Mouse (Mus musculus): ENCODE measurements around the gene 4932438A13Rik. TPM values are rescaled to one million over a fixed set of nuclear protein-coding genes. Genes with fewer than 3 reads are reported as not detected.

Gene 4932438A13Rik
- polyA plus RNA-seq, 1 experiment from 2014 or later = 48.8 TPM

- Histone ChIP-seq H3K4me2 (ENCODE audit: low read length) (peak overlapping the region; percentile 57; the same call in 1 of the 2 replicates), H3K27me3 (ENCODE audit: control insufficient read depth, insufficient read depth, low read length) (no peaks in the 10 kb centered on the region), H3K9me3 (ENCODE audit: control insufficient read depth, low read length) (peaks cover 6% of the 10 kb centered on the region; the same call in 1 of the 2 replicates), H3K36me3 (ENCODE audit: control insufficient read depth, insufficient read depth, low read length) (peaks cover 21% of the 10 kb centered on the region), H3K27ac (replicated peaks in 1 of 2; ENCODE audit: control insufficient read depth in 1 of 2, insufficient read depth in 1 of 2, low read depth in 2 of 2, low read length in 2 of 2) (peak overlapping the region in 1 of 2 experiments; percentile 87; a peak in 1 of 4 replicates), H3K4me3 (ENCODE audit: control insufficient read depth in 1 of 2, insufficient read depth in 1 of 2, low read depth in 1 of 2, low read length in 2 of 2) (no peak overlapping the region), H3K9ac (ENCODE audit: low read length) (no peak overlapping the region), H3K4me1 (ENCODE audit: control insufficient read depth in 2 of 2, insufficient read depth in 2 of 2, low read length in 2 of 2) (peaks cover 0 to 5% of the 10 kb centered on the region in 2 experiments; a peak in 2 of 4 replicates)
- no peak for ATAC-seq (ENCODE audit: insufficient number of reproducible peaks, insufficient read depth, low FRiP score, low read depth)
- WGBS = 74% methylated on average over 3 of the region's 3 CpGs
These were observed 1.2 kb upstream of the 4932438A13Rik start for GRCm38 (mm10) chr3:36861411-36862410.

GRCm38 (mm10) chr3:36863427-36863826 is 523 bp downstream of the 4932438A13Rik start:
- H3K4me2 ChIP-seq (ENCODE audit: low read length) = peak overlapping the region; percentile 76
- peaks cover 0 to 5% of the 10 kb centered on the region in 2 experiments; a peak in 2 of 4 replicates for H3K4me1 ChIP-seq (ENCODE audit: control insufficient read depth in 2 of 2, insufficient read depth in 2 of 2, low read length in 2 of 2)
- peak overlapping the region; percentile 87 for H3K9ac ChIP-seq (ENCODE audit: low read length)
- H3K9me3 ChIP-seq (ENCODE audit: control insufficient read depth, low read length) = no peaks in the 10 kb centered on the region
- 2% methylated on average over 14 of the region's 23 CpGs for WGBS
- peaks cover 32% of the 10 kb centered on the region for H3K36me3 ChIP-seq (ENCODE audit: control insufficient read depth, insufficient read depth, low read length)
- H3K4me3 ChIP-seq (ENCODE audit: control insufficient read depth in 1 of 2, insufficient read depth in 1 of 2, low read depth in 1 of 2, low read length in 2 of 2) = peak overlapping the region; percentile 88 to 98
- peak overlapping the region; percentile 86 to 87 for H3K27ac ChIP-seq (replicated peaks in 1 of 2; ENCODE audit: control insufficient read depth in 1 of 2, insufficient read depth in 1 of 2, low read depth in 2 of 2, low read length in 2 of 2)
- peak; percentile 52 for ATAC-seq (ENCODE audit: insufficient number of reproducible peaks, insufficient read depth, low FRiP score, low read depth)
- H3K27me3 ChIP-seq (ENCODE audit: control insufficient read depth, insufficient read depth, low read length) = no peaks in the 10 kb centered on the region

- H3K4me2 ChIP-seq (ENCODE audit: low read length) = peak overlapping the region; percentile 76
- peaks cover 32% of the 10 kb centered on the region for H3K36me3 ChIP-seq (ENCODE audit: control insufficient read depth, insufficient read depth, low read length)
- 67% methylated on average over 4 of the region's 4 CpGs for WGBS
- peaks cover 0 to 5% of the 10 kb centered on the region in 2 experiments; a peak in 2 of 4 replicates for H3K4me1 ChIP-seq (ENCODE audit: control insufficient read depth in 2 of 2, insufficient read depth in 2 of 2, low read length in 2 of 2)
- H3K4me3 ChIP-seq (ENCODE audit: control insufficient read depth in 1 of 2, insufficient read depth in 1 of 2, low read depth in 1 of 2, low read length in 2 of 2) = peak overlapping the region; percentile 88 to 98
- H3K27ac ChIP-seq (replicated peaks in 1 of 2; ENCODE audit: control insufficient read depth in 1 of 2, insufficient read depth in 1 of 2, low read depth in 2 of 2, low read length in 2 of 2) = no peak overlapping the region
- no peak for ATAC-seq (ENCODE audit: insufficient number of reproducible peaks, insufficient read depth, low FRiP score, low read depth)
- peak overlapping the region; percentile 87 for H3K9ac ChIP-seq (ENCODE audit: low read length)
- no peaks in the 10 kb centered on the region for H3K27me3 ChIP-seq (ENCODE audit: control insufficient read depth, insufficient read depth, low read length)
- no peaks in the 10 kb centered on the region for H3K9me3 ChIP-seq (ENCODE audit: control insufficient read depth, low read length)
These were observed 977 bp downstream of the 4932438A13Rik start for GRCm38 (mm10) chr3:36863881-36864280.

GRCm38 (mm10) chr3:36864466-36864865 is 1.6 kb downstream of the 4932438A13Rik start:
- H3K4me2 ChIP-seq (ENCODE audit: low read length) = no peak overlapping the region
- peaks cover 0 to 5% of the 10 kb centered on the region in 2 experiments; a peak in 2 of 4 replicates for H3K4me1 ChIP-seq (ENCODE audit: control insufficient read depth in 2 of 2, insufficient read depth in 2 of 2, low read length in 2 of 2)
- no peak overlapping the region for H3K27ac ChIP-seq (replicated peaks in 1 of 2; ENCODE audit: control insufficient read depth in 1 of 2, insufficient read depth in 1 of 2, low read depth in 2 of 2, low read length in 2 of 2)
- H3K27me3 ChIP-seq (ENCODE audit: control insufficient read depth, insufficient read depth, low read length) = no peaks in the 10 kb centered on the region
- H3K9me3 ChIP-seq (ENCODE audit: control insufficient read depth, low read length) = no peaks in the 10 kb centered on the region
- H3K9ac ChIP-seq (ENCODE audit: low read length) = no peak overlapping the region
- peaks cover 35% of the 10 kb centered on the region for H3K36me3 ChIP-seq (ENCODE audit: control insufficient read depth, insufficient read depth, low read length)
- WGBS = 94% methylated on average over 4 of the region's 4 CpGs
- H3K4me3 ChIP-seq (ENCODE audit: control insufficient read depth in 1 of 2, insufficient read depth in 1 of 2, low read depth in 1 of 2, low read length in 2 of 2) = no peak overlapping the region
- ATAC-seq (ENCODE audit: insufficient number of reproducible peaks, insufficient read depth, low FRiP score, low read depth) = no peak

- H3K4me2 ChIP-seq (ENCODE audit: low read length) = no peak overlapping the region
- no peak for ATAC-seq (ENCODE audit: insufficient number of reproducible peaks, insufficient read depth, low FRiP score, low read depth)
- peaks cover 35% of the 10 kb centered on the region for H3K36me3 ChIP-seq (ENCODE audit: control insufficient read depth, insufficient read depth, low read length)
- H3K9ac ChIP-seq (ENCODE audit: low read length) = no peak overlapping the region
- WGBS = 73% methylated on average over 1 of the region's 3 CpGs
- no peak overlapping the region for H3K4me3 ChIP-seq (ENCODE audit: control insufficient read depth in 1 of 2, insufficient read depth in 1 of 2, low read depth in 1 of 2, low read length in 2 of 2)
- H3K27ac ChIP-seq (replicated peaks in 1 of 2; ENCODE audit: control insufficient read depth in 1 of 2, insufficient read depth in 1 of 2, low read depth in 2 of 2, low read length in 2 of 2) = no peak overlapping the region
- H3K4me1 ChIP-seq (ENCODE audit: control insufficient read depth in 2 of 2, insufficient read depth in 2 of 2, low read length in 2 of 2) = no peaks in the 10 kb centered on the region
- H3K9me3 ChIP-seq (ENCODE audit: control insufficient read depth, low read length) = no peaks in the 10 kb centered on the region
- H3K27me3 ChIP-seq (ENCODE audit: control insufficient read depth, insufficient read depth, low read length) = no peaks in the 10 kb centered on the region
These were observed 42.5 kb downstream of the 4932438A13Rik start for GRCm38 (mm10) chr3:36905372-36905771.

- no peak overlapping the region for H3K9ac ChIP-seq (ENCODE audit: low read length)
- H3K4me1 ChIP-seq (ENCODE audit: control insufficient read depth in 2 of 2, insufficient read depth in 2 of 2, low read length in 2 of 2) = no peaks in the 10 kb centered on the region
- no peaks in the 10 kb centered on the region for H3K27me3 ChIP-seq (ENCODE audit: control insufficient read depth, insufficient read depth, low read length)
- no peak overlapping the region for H3K4me2 ChIP-seq (ENCODE audit: low read length)
- WGBS = 92% methylated on average over 2 of the region's 2 CpGs
- no peak overlapping the region for H3K4me3 ChIP-seq (ENCODE audit: control insufficient read depth in 1 of 2, insufficient read depth in 1 of 2, low read depth in 1 of 2, low read length in 2 of 2)
- no peak overlapping the region for H3K27ac ChIP-seq (replicated peaks in 1 of 2; ENCODE audit: control insufficient read depth in 1 of 2, insufficient read depth in 1 of 2, low read depth in 2 of 2, low read length in 2 of 2)
- peaks cover 39% of the 10 kb centered on the region for H3K36me3 ChIP-seq (ENCODE audit: control insufficient read depth, insufficient read depth, low read length)
- no peak for ATAC-seq (ENCODE audit: insufficient number of reproducible peaks, insufficient read depth, low FRiP score, low read depth)
- no peaks in the 10 kb centered on the region for H3K9me3 ChIP-seq (ENCODE audit: control insufficient read depth, low read length)
These were observed 54.9 kb downstream of the 4932438A13Rik start for GRCm38 (mm10) chr3:36917832-36918231.

- Histone ChIP-seq H3K27ac (replicated peaks in 1 of 2; ENCODE audit: control insufficient read depth in 1 of 2, insufficient read depth in 1 of 2, low read depth in 2 of 2, low read length in 2 of 2) (no peak overlapping the region), H3K4me2 (ENCODE audit: low read length) (no peak overlapping the region), H3K9ac (ENCODE audit: low read length) (no peak overlapping the region), H3K36me3 (ENCODE audit: control insufficient read depth, insufficient read depth, low read length) (peaks cover 43% of the 10 kb centered on the region), H3K4me1 (ENCODE audit: control insufficient read depth in 2 of 2, insufficient read depth in 2 of 2, low read length in 2 of 2) (no peaks in the 10 kb centered on the region), H3K27me3 (ENCODE audit: control insufficient read depth, insufficient read depth, low read length) (no peaks in the 10 kb centered on the region), H3K9me3 (ENCODE audit: control insufficient read depth, low read length) (no peaks in the 10 kb centered on the region), H3K4me3 (ENCODE audit: control insufficient read depth in 1 of 2, insufficient read depth in 1 of 2, low read depth in 1 of 2, low read length in 2 of 2) (no peak overlapping the region)
- no peak for ATAC-seq (ENCODE audit: insufficient number of reproducible peaks, insufficient read depth, low FRiP score, low read depth)
- WGBS = 92% methylated on average over 4 of the region's 4 CpGs
These were observed 55.4 kb downstream of the 4932438A13Rik start for GRCm38 (mm10) chr3:36918322-36918721.

All from heart, embryonic 14.5 days (tissue).